Mouse (Mus musculus): Measurements from ENCODE around the gene Ackr2. TPM values are rescaled to one million over a fixed set of nuclear protein-coding genes. Genes with fewer than 3 reads are reported as not detected.

Ackr2 gene
- polyA plus RNA-seq, 1 experiment = not detected

GRCm38 (mm10) chr9:121880840-121881239 is 17.3 kb upstream of the Ackr2 start:
- Histone ChIP-seq H3K4me3 (replicated peaks; ENCODE audit: control insufficient read depth, low read depth, low read length) (no peak overlapping the region), H3K4me1 (ENCODE audit: control insufficient read depth, insufficient read depth, low read length) (peaks cover 3% of the 10 kb centered on the region; the same call in 1 of the 2 replicates), H3K27ac (ENCODE audit: control insufficient read depth, insufficient read depth, low read depth, low read length, poor library complexity) (no peak overlapping the region)
- no peak for TF ChIP-seq POLR2A (IDR thresholded peaks at IDR 0.05; ENCODE audit: borderline replicate concordance, control insufficient read depth, low read depth, low read length)
- peak; percentile 88 for TF ChIP-seq CTCF (IDR thresholded peaks at IDR 0.05; ENCODE audit: control insufficient read depth, insufficient read depth, low read length)
- 4% methylated on average over 14 of the region's 14 CpGs for whole genome bisulfite sequencing

GRCm38 (mm10) chr9:121881301-121881700 is 16.9 kb upstream of the Ackr2 start:
- H3K4me3 ChIP-seq (replicated peaks; ENCODE audit: control insufficient read depth, low read depth, low read length) = no peak overlapping the region
- TF ChIP-seq CTCF (IDR thresholded peaks at IDR 0.05; ENCODE audit: control insufficient read depth, insufficient read depth, low read length) (peak; percentile 45; the same call in 1 of the 2 replicates), POLR2A (IDR thresholded peaks at IDR 0.05; ENCODE audit: borderline replicate concordance, control insufficient read depth, low read depth, low read length) (no peak)
- 48% methylated on average over 6 of the region's 6 CpGs for WGBS
- H3K4me1 ChIP-seq (ENCODE audit: control insufficient read depth, insufficient read depth, low read length) = peaks cover 3% of the 10 kb centered on the region; the same call in 1 of the 2 replicates
- no peak overlapping the region for H3K27ac ChIP-seq (ENCODE audit: control insufficient read depth, insufficient read depth, low read depth, low read length, poor library complexity)

- TF ChIP-seq CTCF (IDR thresholded peaks at IDR 0.05; ENCODE audit: control insufficient read depth, insufficient read depth, low read length) (no peak), POLR2A (IDR thresholded peaks at IDR 0.05; ENCODE audit: borderline replicate concordance, control insufficient read depth, low read depth, low read length) (no peak)
- H3K4me3 ChIP-seq (replicated peaks; ENCODE audit: control insufficient read depth, low read depth, low read length) = no peak overlapping the region
- no peak overlapping the region for H3K27ac ChIP-seq (ENCODE audit: control insufficient read depth, insufficient read depth, low read depth, low read length, poor library complexity)
- WGBS = 9% methylated on average over 7 of the region's 7 CpGs
- peaks cover 3% of the 10 kb centered on the region; the same call in 1 of the 2 replicates for H3K4me1 ChIP-seq (ENCODE audit: control insufficient read depth, insufficient read depth, low read length)
Measured at GRCm38 (mm10) chr9:121882015-121882457, 16.1 kb upstream of the Ackr2 start.

- Histone ChIP-seq H3K4me3 (replicated peaks; ENCODE audit: control insufficient read depth, low read depth, low read length) (no peak overlapping the region), H3K27ac (ENCODE audit: control insufficient read depth, insufficient read depth, low read depth, low read length, poor library complexity) (no peak overlapping the region), H3K4me1 (ENCODE audit: control insufficient read depth, insufficient read depth, low read length) (no peaks in the 10 kb centered on the region)
- no peak for TF ChIP-seq POLR2A (IDR thresholded peaks at IDR 0.05; ENCODE audit: borderline replicate concordance, control insufficient read depth, low read depth, low read length)
- TF ChIP-seq CTCF (IDR thresholded peaks at IDR 0.05; ENCODE audit: control insufficient read depth, insufficient read depth, low read length) = no peak
- WGBS = 77% methylated on average over 4 of the region's 4 CpGs
Measured at GRCm38 (mm10) chr9:121889927-121890440, 8.2 kb upstream of the Ackr2 start.

GRCm38 (mm10) chr9:121890441-121890941 is 7.7 kb upstream of the Ackr2 start:
- Histone ChIP-seq H3K4me3 (replicated peaks; ENCODE audit: control insufficient read depth, low read depth, low read length) (no peak overlapping the region), H3K27ac (ENCODE audit: control insufficient read depth, insufficient read depth, low read depth, low read length, poor library complexity) (no peak overlapping the region), H3K4me1 (ENCODE audit: control insufficient read depth, insufficient read depth, low read length) (no peaks in the 10 kb centered on the region)
- 43% methylated on average over 18 of the region's 18 CpGs for WGBS
- TF ChIP-seq POLR2A (IDR thresholded peaks at IDR 0.05; ENCODE audit: borderline replicate concordance, control insufficient read depth, low read depth, low read length) (no peak), CTCF (IDR thresholded peaks at IDR 0.05; ENCODE audit: control insufficient read depth, insufficient read depth, low read length) (no peak)

GRCm38 (mm10) chr9:121891301-121891700 is 6.9 kb upstream of the Ackr2 start:
- H3K4me1 ChIP-seq (ENCODE audit: control insufficient read depth, insufficient read depth, low read length) = no peaks in the 10 kb centered on the region
- TF ChIP-seq CTCF (IDR thresholded peaks at IDR 0.05; ENCODE audit: control insufficient read depth, insufficient read depth, low read length) (no peak), POLR2A (IDR thresholded peaks at IDR 0.05; ENCODE audit: borderline replicate concordance, control insufficient read depth, low read depth, low read length) (no peak)
- no peak overlapping the region for H3K27ac ChIP-seq (ENCODE audit: control insufficient read depth, insufficient read depth, low read depth, low read length, poor library complexity)
- H3K4me3 ChIP-seq (replicated peaks; ENCODE audit: control insufficient read depth, low read depth, low read length) = no peak overlapping the region
- WGBS = 86% methylated on average over 9 of the region's 9 CpGs

- WGBS = 78% methylated on average over 12 of the region's 12 CpGs
- Histone ChIP-seq H3K4me3 (replicated peaks; ENCODE audit: control insufficient read depth, low read depth, low read length) (no peak overlapping the region), H3K27ac (ENCODE audit: control insufficient read depth, insufficient read depth, low read depth, low read length, poor library complexity) (no peak overlapping the region), H3K4me1 (ENCODE audit: control insufficient read depth, insufficient read depth, low read length) (no peaks in the 10 kb centered on the region)
- TF ChIP-seq CTCF (IDR thresholded peaks at IDR 0.05; ENCODE audit: control insufficient read depth, insufficient read depth, low read length) (no peak), POLR2A (IDR thresholded peaks at IDR 0.05; ENCODE audit: borderline replicate concordance, control insufficient read depth, low read depth, low read length) (no peak)
Measured at GRCm38 (mm10) chr9:121892057-121892687, 6.0 kb upstream of the Ackr2 start.

GRCm38 (mm10) chr9:121894447-121894846 is 3.7 kb upstream of the Ackr2 start:
- Histone ChIP-seq H3K4me1 (ENCODE audit: control insufficient read depth, insufficient read depth, low read length) (no peaks in the 10 kb centered on the region), H3K27ac (ENCODE audit: control insufficient read depth, insufficient read depth, low read depth, low read length, poor library complexity) (no peak overlapping the region), H3K4me3 (replicated peaks; ENCODE audit: control insufficient read depth, low read depth, low read length) (no peak overlapping the region)
- TF ChIP-seq CTCF (IDR thresholded peaks at IDR 0.05; ENCODE audit: control insufficient read depth, insufficient read depth, low read length) (no peak), POLR2A (IDR thresholded peaks at IDR 0.05; ENCODE audit: borderline replicate concordance, control insufficient read depth, low read depth, low read length) (no peak)
- 78% methylated on average over 7 of the region's 7 CpGs for WGBS

Measured in bone marrow, adult 2 months (tissue).